Mouse (Mus musculus) C2C12 (cell line): ENCODE measurements around the gene Cd300ld4.

ENCODE experiments used
- CEBPB ChIP-seq: IDR thresholded peaks from one replicate; pipeline ENCODE4 v1.6.1; 2011; ENCODE audit warnings: low read depth, mild to moderate bottlenecking, control low read depth, moderate library complexity
- CTCF ChIP-seq: IDR thresholded peaks from one replicate; pipeline ENCODE4 v1.5.1; 2011; ENCODE audit not compliant: control insufficient read depth, insufficient read depth, insufficient read length
- MAX ChIP-seq: IDR thresholded peaks from one replicate; pipeline ENCODE4 v1.6.1; 2011; ENCODE audit warnings: mild to moderate bottlenecking, control low read depth
- MYOD1 ChIP-seq: IDR thresholded peaks from one replicate; pipeline ENCODE4 v1.6.1; 2011; ENCODE audit warnings: low read depth; ENCODE audit not compliant: control insufficient read depth, insufficient read length
- MYOG ChIP-seq: IDR thresholded peaks from one replicate; pipeline ENCODE4 v1.6.1; 2011; ENCODE audit not compliant: control insufficient read depth, insufficient read length; ENCODE audit errors: extremely low read depth

DNA sequence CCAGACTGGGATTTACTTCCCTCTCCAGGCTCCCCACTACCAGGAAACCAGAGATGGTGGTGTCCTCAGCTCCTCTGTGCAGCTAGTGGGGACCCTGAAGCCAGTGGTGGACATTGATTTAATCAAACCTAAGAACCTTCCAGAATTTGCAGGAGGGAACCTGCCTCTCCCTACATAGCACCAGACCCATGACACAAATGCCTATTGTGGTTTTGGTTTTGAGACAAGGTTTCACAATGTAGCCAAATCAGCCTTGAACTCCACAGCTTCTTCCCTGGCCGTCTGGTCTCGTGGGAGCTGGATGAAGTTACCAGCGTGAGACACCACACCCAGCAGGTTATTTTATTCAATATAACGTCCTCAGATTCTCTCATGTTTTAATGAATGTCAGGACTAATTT lies 31.9 kb upstream of the Cd300ld4 start:
- no peak for TF ChIP-seq CTCF
- TF ChIP-seq CEBPB: no peak
- no peak for TF ChIP-seq MAX
- TF ChIP-seq MYOG: no peak
- TF ChIP-seq MYOD1: no peak
